ENCODE assay signal across 8 mouse cellular contexts in genomic region chr13:45486598-45486997, GRCm38 (mm10). TPM values are rescaled to one million over a fixed set of nuclear protein-coding genes. Genes with fewer than 3 reads are reported as not detected.
A peak's percentile ranks its signal among the peaks of the same experiment; 100 is the strongest.
DNase-seq lines count a peak whose midpoint lies in the region; ATAC-seq and TF ChIP-seq lines count a peak whose summit lies in the region.

No protein-coding gene starts in this region.

- H3K36me3 ChIP-seq in heart, embryonic 12.5 days: no peaks in the 10 kb centered on the region
- no peaks in the 10 kb centered on the region for H3K36me3 ChIP-seq in hindbrain, embryonic 10.5 days

- peaks cover 5% of the 10 kb centered on the region; the same call in 1 of the 2 replicates for H3K9me3 ChIP-seq in heart, embryonic 12.5 days (replicated peaks)
- peaks cover 9% of the 10 kb centered on the region; the same call in 1 of the 2 replicates for H3K9me3 ChIP-seq in hindbrain, embryonic 10.5 days

- no peak overlapping the region for H3K27ac ChIP-seq in gastrocnemius, adult 2 months
- H3K27ac ChIP-seq in heart, embryonic 12.5 days (ENCODE audit: poor library complexity, severe bottlenecking): peak overlapping the region; percentile 85
- no peak overlapping the region for H3K27ac ChIP-seq in hindbrain, embryonic 10.5 days

- no peak overlapping the region for H3K4me3 ChIP-seq in gastrocnemius, adult 2 months
- no peak overlapping the region for H3K4me3 ChIP-seq in heart, embryonic 12.5 days
- no peak overlapping the region for H3K4me3 ChIP-seq in hindbrain, embryonic 10.5 days

- H3K4me1 ChIP-seq in heart, embryonic 12.5 days (replicated peaks): peaks cover 8% of the 10 kb centered on the region; the same call in 1 of the 2 replicates
- H3K4me1 ChIP-seq in hindbrain, embryonic 10.5 days (replicated peaks): no peaks in the 10 kb centered on the region

- intact Hi-C loops in gastrocnemius, adult 2 months (cut with DNase I): no loop called here

- 43% methylated on average over 2 of the region's 2 CpGs for WGBS in heart, embryonic 12.5 days
- 76% methylated on average over 2 of the region's 2 CpGs for WGBS in hindbrain, embryonic 10.5 days

- peak; percentile 61; the same call in 1 of the 2 replicates for ATAC-seq in heart, embryonic 12.5 days (ENCODE audit: insufficient number of reproducible peaks, low FRiP score)
- ATAC-seq in activated CD4-positive, CD25-positive, alpha-beta regulatory T cell, adult 4 months: no peak

- H3K4me2 ChIP-seq in heart, embryonic 12.5 days: no peak overlapping the region

- H3K27me3 ChIP-seq in heart, embryonic 12.5 days (replicated peaks): no peaks in the 10 kb centered on the region
- H3K27me3 ChIP-seq in hindbrain, embryonic 10.5 days (ENCODE audit: insufficient read depth, poor library complexity, severe bottlenecking): no peaks in the 10 kb centered on the region

- no peak for TF ChIP-seq CTCF in gastrocnemius, adult 2 months (IDR thresholded peaks at IDR 0.05)

- peak; percentile 56 for DNase-seq in gastrocnemius, adult 2 months
- DNase-seq in gastrocnemius, postnatal 10 days: no peak
- DNase-seq in adrenal gland, adult 18-20 months (ENCODE audit: low spot score in 2 of 2): peak; percentile 66
- peak; percentile 81 to 87 for DNase-seq in kidney, postnatal 4 days
- no peak for DNase-seq in T-cell, adult 2 months (ENCODE audit: low spot score)
- no peak for DNase-seq in hindbrain, embryonic 10.5 days (ENCODE audit: low spot score)

- H3K9ac ChIP-seq in heart, embryonic 12.5 days: no peak overlapping the region

RNA-seq across cellular contexts. Expression of gene Gmpr, which starts 20.6 kb away (rescaled TPM):
- 100 to 1,000 TPM; 152 to 185 TPM for total RNA-seq in gastrocnemius, adult 2 months (2021)
- 100 to 1,000 TPM; 163 to 170 TPM for total RNA-seq in gastrocnemius, postnatal 10 days (2021)
- 10 to 100 TPM; 40.3 to 84.5 TPM for total RNA-seq in adrenal gland, adult 18-20 months (2021)
- 165 and 166 TPM in 2 replicates for polyA plus RNA-seq in heart, embryonic 12.5 days (2016; fragmentation: Nextera tagmentation; extraction: Ambion mirVana)
- not detected for polyA plus RNA-seq in activated CD4-positive, CD25-positive, alpha-beta regulatory T cell, adult 4 months (2017; shearing (Covaris generic))
- 38.3 and 44.1 TPM in 2 replicates for polyA plus RNA-seq in hindbrain, embryonic 10.5 days (2016; fragmentation: Nextera tagmentation; extraction: Ambion mirVana)

Comparison
In these comparisons a context has a peak if more than half of its experiments do, and no peak if none do; other contexts are left out.
1. DNase-seq: peak in gastrocnemius, adult 2 months (single experiment), adrenal gland, adult 18-20 months (2 of 2) and kidney, postnatal 4 days (2 of 2); none in gastrocnemius, postnatal 10 days (single experiment), T-cell, adult 2 months (single experiment) and hindbrain, embryonic 10.5 days (single experiment).